Mouse (Mus musculus) hindbrain, embryonic 16.5 days (tissue): ENCODE results near the gene C130026I21Rik. TPM values are rescaled to one million over a fixed set of nuclear protein-coding genes. Genes with fewer than 3 reads are reported as not detected.
"Not testable (repeated sequence)": the region's sequence is repeated elsewhere in the genome, so short reads cannot be mapped to it uniquely, and the experiment has no call there.

ENCODE experiments used
- ATAC-seq: fragments of 200-750 bp; cut with Nextera tagmentation; 2 replicates; pipeline ENCODE4 v1.8.0; 2017; ENCODE audit warnings: moderate TSS enrichment, moderate library complexity
- H3K27ac ChIP-seq: fragments of 300-500 bp; sonication (generic); 2 replicates; pipeline ENCODE4 v1.5.1; 2014; ENCODE audit warnings: low read depth, mild to moderate bottlenecking, control low read depth, low read length, moderate library complexity
- H3K27me3 ChIP-seq: fragments of 300-500 bp; sonication (generic); replicated peaks from 2 replicates; pipeline ENCODE4 v1.6.1; 2014; ENCODE audit warnings: low read length; ENCODE audit not compliant: control insufficient read depth, insufficient read depth
- H3K36me3 ChIP-seq: fragments of 300-500 bp; sonication (generic); 2 replicates; pipeline ENCODE4 v1.6.1; 2014; ENCODE audit warnings: mild to moderate bottlenecking, low read length, moderate library complexity, mixed read lengths; ENCODE audit not compliant: control insufficient read depth, insufficient read depth
- H3K4me1 ChIP-seq: fragments of 300-500 bp; sonication (generic); 2 replicates; pipeline ENCODE4 v1.6.1; 2014; ENCODE audit warnings: low read depth, low read length; ENCODE audit not compliant: control insufficient read depth, insufficient read depth
- H3K4me2 ChIP-seq: fragments of 300-500 bp; sonication (generic); 2 replicates; pipeline ENCODE4 v1.6.1; 2014; ENCODE audit warnings: mild to moderate bottlenecking, low read length, control low read depth, moderate library complexity
- H3K4me3 ChIP-seq: fragments of 300-500 bp; sonication (generic); 2 replicates; pipeline ENCODE4 v1.5.1; 2014; ENCODE audit warnings: mild to moderate bottlenecking, low read length, control low read depth, moderate library complexity
- H3K9ac ChIP-seq: fragments of 300-500 bp; sonication (generic); 2 replicates; pipeline ENCODE4 v1.6.1; 2014; ENCODE audit warnings: low read depth, mild to moderate bottlenecking, control low read depth, low read length, moderate library complexity
- H3K9me3 ChIP-seq: fragments of 300-500 bp; sonication (generic); 2 replicates; pipeline ENCODE4 v1.6.1; 2014; ENCODE audit warnings: mild to moderate bottlenecking, low read length, moderate library complexity; ENCODE audit not compliant: control insufficient read depth
- WGBS: fragments of 180-500 bp; shearing (Covaris S2); extraction: QIAGEN DNeasy Blood & Tissue Kit; methylation state at CpG from one replicate; pipeline ENCODE4 v1.1.7; 2014; 5-methylcytosine and 5-hydroxymethylcytosine counted together
- polyA plus RNA-seq: library from polyadenylated mRNA; unstranded; fragments of >200 nt; fragmentation: Nextera tagmentation; extraction: Ambion mirVana; gene quantifications from 2 replicates; pipeline ENCODE4 v1.2.1, GENCODE M21; 2015

C130026I21Rik gene
- polyA plus RNA-seq, 1 experiment from 2014 or later: 0.26 TPM

GRCm38 (mm10) chr1:85007737-85008136 is 262.6 kb downstream of the C130026I21Rik start:
- H3K9me3 ChIP-seq, ATAC-seq: not testable (repeated sequence)

GRCm38 (mm10) chr1:84999241-84999640 is 271.1 kb downstream of the C130026I21Rik start:
- WGBS: 100% methylated on average over 4 of the region's 12 CpGs
- ATAC-seq: not testable (repeated sequence)

More at GRCm38 (mm10) chr1:85007737-85008136, 262.6 kb downstream of the C130026I21Rik start:
- H3K4me2 ChIP-seq, H3K4me1 ChIP-seq, H3K27me3 ChIP-seq, H3K36me3 ChIP-seq, H3K4me3 ChIP-seq, H3K27ac ChIP-seq, H3K9ac ChIP-seq: not testable (repeated sequence)
- WGBS: 61% methylated on average over 1 of the region's 1 CpGs

GRCm38 (mm10) chr1:84996305-84996704 is 274.1 kb downstream of the C130026I21Rik start:
- H3K4me1 ChIP-seq, ATAC-seq, H3K9ac ChIP-seq: not testable (repeated sequence)

More at GRCm38 (mm10) chr1:84999241-84999640, 271.1 kb downstream of the C130026I21Rik start:
- H3K9me3 ChIP-seq, H3K4me3 ChIP-seq, H3K9ac ChIP-seq, H3K4me2 ChIP-seq, H3K27me3 ChIP-seq, H3K27ac ChIP-seq, H3K4me1 ChIP-seq, H3K36me3 ChIP-seq: not testable (repeated sequence)

GRCm38 (mm10) chr1:84994461-84994860 is 275.9 kb downstream of the C130026I21Rik start:
- WGBS: no CpG with 5 or more reads among the region's 1 CpGs
- H3K4me3 ChIP-seq, H3K27me3 ChIP-seq, H3K4me2 ChIP-seq, H3K36me3 ChIP-seq, ATAC-seq, H3K27ac ChIP-seq, H3K9me3 ChIP-seq, H3K9ac ChIP-seq, H3K4me1 ChIP-seq: not testable (repeated sequence)

More at GRCm38 (mm10) chr1:84996305-84996704, 274.1 kb downstream of the C130026I21Rik start:
- H3K9me3 ChIP-seq, H3K4me3 ChIP-seq, H3K27ac ChIP-seq, H3K36me3 ChIP-seq, H3K27me3 ChIP-seq, H3K4me2 ChIP-seq: not testable (repeated sequence)
- 91% methylated on average over 5 of the region's 9 CpGs for WGBS

GRCm38 (mm10) chr1:84993688-84994319 is 276.6 kb downstream of the C130026I21Rik start:
- H3K27ac ChIP-seq, H3K9ac ChIP-seq, H3K36me3 ChIP-seq, H3K27me3 ChIP-seq, H3K4me3 ChIP-seq, H3K9me3 ChIP-seq, H3K4me1 ChIP-seq, H3K4me2 ChIP-seq: not testable (repeated sequence)
- WGBS: 38% methylated on average over 1 of the region's 5 CpGs
- peak; percentile 68 for ATAC-seq

GRCm38 (mm10) chr1:84993235-84993634 is 277.1 kb downstream of the C130026I21Rik start:
- not testable (repeated sequence) for H3K36me3 ChIP-seq, H3K4me3 ChIP-seq, H3K27me3 ChIP-seq, H3K9me3 ChIP-seq, H3K4me1 ChIP-seq, H3K27ac ChIP-seq, H3K9ac ChIP-seq, H3K4me2 ChIP-seq
- WGBS: no CpG with 5 or more reads among the region's 2 CpGs
- 0 out of 2 replicates have a peak, but pooled peaks have one; percentile 40 for ATAC-seq

GRCm38 (mm10) chr1:84992827-84993226 is 277.5 kb downstream of the C130026I21Rik start:
- H3K9ac ChIP-seq, H3K36me3 ChIP-seq, H3K4me1 ChIP-seq, H3K4me3 ChIP-seq, H3K9me3 ChIP-seq, ATAC-seq, H3K4me2 ChIP-seq, H3K27ac ChIP-seq, H3K27me3 ChIP-seq: not testable (repeated sequence)
- WGBS: no CpG with 5 or more reads among the region's 3 CpGs

- H3K4me1 ChIP-seq, ATAC-seq, H3K27me3 ChIP-seq, H3K9me3 ChIP-seq, H3K27ac ChIP-seq, H3K4me3 ChIP-seq, H3K4me2 ChIP-seq, H3K9ac ChIP-seq, H3K36me3 ChIP-seq: not testable (repeated sequence)
- 87% methylated on average over 7 of the region's 8 CpGs for WGBS
These were observed 281.3 kb downstream of the C130026I21Rik start for GRCm38 (mm10) chr1:84989044-84989443.

- not testable (repeated sequence) for H3K27ac ChIP-seq, H3K36me3 ChIP-seq, H3K4me1 ChIP-seq, H3K9ac ChIP-seq, H3K27me3 ChIP-seq, H3K4me3 ChIP-seq, ATAC-seq, H3K4me2 ChIP-seq, H3K9me3 ChIP-seq
- 64% methylated on average over 5 of the region's 8 CpGs for WGBS
These were observed 282.6 kb downstream of the C130026I21Rik start for GRCm38 (mm10) chr1:84987729-84988128.
